Mouse (Mus musculus) activated CD4-positive, CD25-positive, alpha-beta regulatory T cell, adult 4 months (primary cell): ENCODE measurements around the gene Ppp1r1b. TPM values are rescaled to one million over a fixed set of nuclear protein-coding genes. Genes with fewer than 3 reads are reported as not detected.
"Not testable (repeated sequence)": the region's sequence is repeated elsewhere in the genome, so short reads cannot be mapped to it uniquely, and the experiment has no call there.

Experiments used
- ATAC-seq: one replicate; pipeline ENCODE4 v1.8.0; 2017
- polyA plus RNA-seq, 2 experiments: library from polyadenylated mRNA; unstranded; fragments of 100-300 nt; shearing (Covaris generic); gene quantifications; one replicate each; pipeline ENCODE4 v1.2.1; 2017

Ppp1r1b gene
- polyA plus RNA-seq, 2 experiments from 2014 or later: not detected

- ATAC-seq: no peak
Observed at GRCm38 (mm10) chr11:98377787-98378186, 29.6 kb downstream of the Ppp1r1b start.

GRCm38 (mm10) chr11:98379379-98379778 is 31.2 kb downstream of the Ppp1r1b start:
- ATAC-seq: no peak

- no peak for ATAC-seq
Observed at GRCm38 (mm10) chr11:98380106-98380505, 31.9 kb downstream of the Ppp1r1b start.

GRCm38 (mm10) chr11:98381651-98382050 is 33.4 kb downstream of the Ppp1r1b start:
- no peak for ATAC-seq

- ATAC-seq: not testable (repeated sequence)
Observed at GRCm38 (mm10) chr11:98382405-98382804, 34.2 kb downstream of the Ppp1r1b start.

- no peak for ATAC-seq
Observed at GRCm38 (mm10) chr11:98383261-98384030, 35.2 kb downstream of the Ppp1r1b start, which contains the start of gene Tcap. TSS of gene Tcap (plus strand) at chr11:98383811.

- ATAC-seq: no peak
Observed at GRCm38 (mm10) chr11:98384216-98384615, 36.0 kb downstream of the Ppp1r1b start.

GRCm38 (mm10) chr11:98384721-98385637 is 36.8 kb downstream of the Ppp1r1b start:
- no peak for ATAC-seq

GRCm38 (mm10) chr11:98385638-98386585 is 37.7 kb downstream of the Ppp1r1b start, which contains the start of gene Pnmt:
TSS of gene Pnmt (plus strand) at chr11:98386450.
- ATAC-seq: no peak

GRCm38 (mm10) chr11:98386596-98386995 is 38.4 kb downstream of the Ppp1r1b start:
- no peak for ATAC-seq

GRCm38 (mm10) chr11:98387056-98387577 is 38.9 kb downstream of the Ppp1r1b start:
- ATAC-seq: no peak

- ATAC-seq: no peak
Observed at GRCm38 (mm10) chr11:98388282-98388681, 40.1 kb downstream of the Ppp1r1b start.

- ATAC-seq: no peak
Observed at GRCm38 (mm10) chr11:98389221-98389780, 41.1 kb downstream of the Ppp1r1b start.

- no peak for ATAC-seq
Observed at GRCm38 (mm10) chr11:98390141-98390540, 41.9 kb downstream of the Ppp1r1b start.

GRCm38 (mm10) chr11:98392034-98392433 is 43.8 kb downstream of the Ppp1r1b start:
- ATAC-seq: no peak

- ATAC-seq: no peak
Observed at GRCm38 (mm10) chr11:98392645-98393044, 44.4 kb downstream of the Ppp1r1b start.

- ATAC-seq: no peak
Observed at GRCm38 (mm10) chr11:98393317-98393716, 45.1 kb downstream of the Ppp1r1b start.

- no peak for ATAC-seq
Observed at GRCm38 (mm10) chr11:98394301-98394700, 46.1 kb downstream of the Ppp1r1b start.

GRCm38 (mm10) chr11:98395041-98395440 is 46.8 kb downstream of the Ppp1r1b start:
- ATAC-seq: no peak

GRCm38 (mm10) chr11:98397946-98398345 is 49.7 kb downstream of the Ppp1r1b start:
- ATAC-seq: no peak

- ATAC-seq: peak; percentile 93
Observed at GRCm38 (mm10) chr11:98400161-98400726, 52.0 kb downstream of the Ppp1r1b start, which contains the start of gene Pgap3. TSS of gene Pgap3 (minus strand) at chr11:98400490.
